Mouse (Mus musculus): Measurements from ENCODE around the gene Psma4. TPM values are rescaled to one million over a fixed set of nuclear protein-coding genes. Genes with fewer than 3 reads are reported as not detected.

Psma4 gene
- polyA plus RNA-seq, 1 experiment from 2014 or later, result 314 TPM

- no peaks in the 10 kb centered on the region for H3K36me3 ChIP-seq
- 43% methylated on average over 3 of the region's 3 CpGs for WGBS
- H3K4me1 ChIP-seq, result no peaks in the 10 kb centered on the region
- no peak overlapping the region for H3K4me3 ChIP-seq
- no peak overlapping the region for H3K9ac ChIP-seq
- no peaks in the 10 kb centered on the region for H3K9me3 ChIP-seq
- no peak for ATAC-seq (ENCODE audit: insufficient number of reproducible peaks, insufficient read depth, low FRiP score, low TSS enrichment)
- no peaks in the 10 kb centered on the region for H3K27me3 ChIP-seq
- no peak overlapping the region for H3K27ac ChIP-seq
- H3K4me2 ChIP-seq (replicated peaks), result no peak overlapping the region
These were observed 43.8 kb downstream of the Psma4 start for GRCm38 (mm10) chr9:54994381-54994780.

GRCm38 (mm10) chr9:54995645-54996044 lies 45.1 kb downstream of the Psma4 start:
- no peaks in the 10 kb centered on the region for H3K4me1 ChIP-seq
- H3K27ac ChIP-seq, result no peak overlapping the region
- H3K4me3 ChIP-seq, result no peak overlapping the region
- H3K27me3 ChIP-seq, result no peaks in the 10 kb centered on the region
- no peak for ATAC-seq (ENCODE audit: insufficient number of reproducible peaks, insufficient read depth, low FRiP score, low TSS enrichment)
- no peak overlapping the region for H3K9ac ChIP-seq
- 84% methylated on average over 3 of the region's 3 CpGs for WGBS
- H3K36me3 ChIP-seq, result no peaks in the 10 kb centered on the region
- H3K9me3 ChIP-seq, result no peaks in the 10 kb centered on the region
- no peak overlapping the region for H3K4me2 ChIP-seq (replicated peaks)

DNA sequence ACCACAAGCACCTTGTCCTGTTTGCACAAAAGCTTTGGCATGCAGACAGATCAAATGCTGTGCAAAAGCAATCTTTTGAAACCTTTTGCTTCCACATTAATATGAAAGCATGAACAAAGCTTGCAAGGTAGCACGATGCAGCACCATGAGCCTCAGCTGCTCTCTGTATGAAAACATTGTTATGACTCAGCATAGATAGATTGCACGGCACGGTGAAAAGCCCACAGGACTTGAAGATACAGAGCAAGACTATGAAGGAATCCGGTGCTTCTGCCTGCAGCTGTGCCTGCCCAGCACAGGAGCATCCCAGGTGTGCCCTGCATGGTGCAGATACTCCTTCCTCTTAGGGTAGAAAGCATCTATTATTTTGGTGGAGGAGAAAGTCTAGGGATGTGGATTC lies 53.0 kb downstream of the Psma4 start:
- Histone ChIP-seq H3K36me3 (no peaks in the 10 kb centered on the region), H3K4me2 (replicated peaks) (no peak overlapping the region), H3K27me3 (no peaks in the 10 kb centered on the region), H3K9me3 (no peaks in the 10 kb centered on the region), H3K4me3 (no peak overlapping the region), H3K27ac (no peak overlapping the region), H3K9ac (no peak overlapping the region), H3K4me1 (no peaks in the 10 kb centered on the region)
- 71% methylated on average over 4 of the region's 4 CpGs for WGBS
- ATAC-seq (ENCODE audit: insufficient number of reproducible peaks, insufficient read depth, low FRiP score, low TSS enrichment), result no peak

Other genes starting within 250 kb of the Psma4 start
- 151 and 155 TPM in 2 replicates for gene Wdr61, start 216.3 kb upstream of the Psma4 start, polyA plus RNA-seq (2016; fragmentation: Nextera tagmentation; extraction: Ambion mirVana)
- gene Crabp1, start 186.0 kb upstream of the Psma4 start, polyA plus RNA-seq (2016; fragmentation: Nextera tagmentation; extraction: Ambion mirVana), result 542 and 609 TPM in 2 replicates
- gene Ireb2, start 87.0 kb upstream of the Psma4 start, polyA plus RNA-seq (2016; fragmentation: Nextera tagmentation; extraction: Ambion mirVana), result 50.0 and 50.7 TPM in 2 replicates
- 7.5 and 8.0 TPM in 2 replicates for gene Hykk, start 33.5 kb upstream of the Psma4 start, polyA plus RNA-seq (2016; fragmentation: Nextera tagmentation; extraction: Ambion mirVana)
- gene AY074887, start 208 bp downstream of the Psma4 start, polyA plus RNA-seq (2016; fragmentation: Nextera tagmentation; extraction: Ambion mirVana), result 1.0 and 1.6 TPM in 2 replicates
- 1.4 and 1.5 TPM in 2 replicates for gene Chrna5, start 30.1 kb downstream of the Psma4 start, polyA plus RNA-seq (2016; fragmentation: Nextera tagmentation; extraction: Ambion mirVana)
- gene Chrna3, start 75.8 kb downstream of the Psma4 start, polyA plus RNA-seq (2016; fragmentation: Nextera tagmentation; extraction: Ambion mirVana), result 2.8 and 2.9 TPM in 2 replicates
- gene Chrnb4, start 98.0 kb downstream of the Psma4 start, polyA plus RNA-seq (2016; fragmentation: Nextera tagmentation; extraction: Ambion mirVana), result 0.76 and 0.92 TPM in 2 replicates
- 45.0 and 46.1 TPM in 2 replicates for gene Ube2q2, start 198.1 kb downstream of the Psma4 start, polyA plus RNA-seq (2016; fragmentation: Nextera tagmentation; extraction: Ambion mirVana)